Mouse (Mus musculus): ENCODE measurements around the gene Mecr.

Gene Mecr

GRCm38 (mm10) chr4:131836891-131837491, 6.3 kb upstream of the Mecr start:
- DNase-seq, result peak; percentile 68

GRCm38 (mm10) chr4:131837872-131838524, 5.3 kb upstream of the Mecr start, which contains the start of gene Ptpru:
Gene Ptpru (minus strand): TSS chr4:131838288.
- DNase-seq, result peak; percentile 93

GRCm38 (mm10) chr4:131845991-131846778, 2.9 kb downstream of the Mecr start:
- no peak for DNase-seq

- peak; percentile 64 for DNase-seq
Observed at GRCm38 (mm10) chr4:131848082-131848481, 4.8 kb downstream of the Mecr start.

- DNase-seq, result no peak
Observed at GRCm38 (mm10) chr4:131849986-131850638, 6.8 kb downstream of the Mecr start.

GRCm38 (mm10) chr4:131854950-131855349, 11.7 kb downstream of the Mecr start:
- DNase-seq, result no peak

- DNase-seq, result peak; percentile 87
Observed at GRCm38 (mm10) chr4:131860492-131861340, 17.4 kb downstream of the Mecr start.

GRCm38 (mm10) chr4:131861341-131861739, 18.1 kb downstream of the Mecr start:
- no peak for DNase-seq

- peak; percentile 22 for DNase-seq
Observed at GRCm38 (mm10) chr4:131872672-131873292, 29.5 kb downstream of the Mecr start.

GRCm38 (mm10) chr4:131873293-131874168, 30.3 kb downstream of the Mecr start, which contains the start of gene Srsf4:
Gene Srsf4 (plus strand): TSS chr4:131873617.
- peak; percentile 99 for DNase-seq

GRCm38 (mm10) chr4:131874169-131874536, 30.9 kb downstream of the Mecr start:
- no peak for DNase-seq

- DNase-seq, result peak; percentile 33
Observed at GRCm38 (mm10) chr4:131874567-131874966, 31.3 kb downstream of the Mecr start.

- DNase-seq, result no peak
Observed at GRCm38 (mm10) chr4:131875242-131875641, 32.0 kb downstream of the Mecr start.

- peak; percentile 6 for DNase-seq
Observed at GRCm38 (mm10) chr4:131876836-131877235, 33.6 kb downstream of the Mecr start.

GRCm38 (mm10) chr4:131879692-131880091, 36.4 kb downstream of the Mecr start:
- no peak for DNase-seq

- DNase-seq, result no peak
Observed at GRCm38 (mm10) chr4:131881306-131881705, 38.0 kb downstream of the Mecr start.

- no peak for DNase-seq
Observed at GRCm38 (mm10) chr4:131883571-131883970, 40.3 kb downstream of the Mecr start.

- DNase-seq, result no peak
Observed at GRCm38 (mm10) chr4:131885376-131885775, 42.1 kb downstream of the Mecr start.

GRCm38 (mm10) chr4:131888564-131888963, 45.3 kb downstream of the Mecr start:
- no peak for DNase-seq

GRCm38 (mm10) chr4:131890692-131891091, 47.4 kb downstream of the Mecr start:
- no peak for DNase-seq

- DNase-seq, result no peak
Observed at GRCm38 (mm10) chr4:131897109-131897508, 53.8 kb downstream of the Mecr start.
